Mouse (Mus musculus): ENCODE data around the gene Tmprss5.

GRCm38 (mm10) chr9:49102328-49102727 is 21.3 kb downstream of the Tmprss5 start:
- no peak for TF ChIP-seq CTCF (conservative IDR thresholded peaks at IDR 0.05; ENCODE audit: insufficient read depth, insufficient read length, low read depth, low read length)
- TF ChIP-seq POLR2A (IDR thresholded peaks at IDR 0.05; ENCODE audit: low read depth, low read length): no peak
